Mouse (Mus musculus): Measurements from ENCODE around the gene Ptchd1. TPM values are rescaled to one million over a fixed set of nuclear protein-coding genes. Genes with fewer than 3 reads are reported as not detected.

Ptchd1 gene
- polyA plus RNA-seq, 1 experiment from 2014 or later, result 2.0 TPM

- peak overlapping the region; percentile 55 for H3K9ac ChIP-seq (ENCODE audit: low read length)
- peaks cover 2% of the 10 kb centered on the region; the same call in 1 of the 2 replicates for H3K4me1 ChIP-seq (ENCODE audit: control insufficient read depth, insufficient read depth, low read length)
- H3K4me2 ChIP-seq (ENCODE audit: low read depth, low read length), result peak overlapping the region; percentile 70
- peak; percentile 29; the same call in 1 of the 2 replicates for ATAC-seq (ENCODE audit: insufficient read depth, low FRiP score)
- no peaks in the 10 kb centered on the region for H3K36me3 ChIP-seq (ENCODE audit: control insufficient read depth, insufficient read depth, low read length)
- WGBS, result 9% methylated on average over 24 of the region's 24 CpGs
- no peak overlapping the region for H3K27ac ChIP-seq (ENCODE audit: low read length)
- peaks cover 15% of the 10 kb centered on the region; the same call in 1 of the 2 replicates for H3K27me3 ChIP-seq (ENCODE audit: control insufficient read depth, insufficient read depth, low read length)
- H3K9me3 ChIP-seq (replicated peaks; ENCODE audit: control insufficient read depth, low read length), result no peaks in the 10 kb centered on the region
- peak overlapping the region; percentile 51 for H3K4me3 ChIP-seq (replicated peaks; ENCODE audit: low read length)
These were observed 1.1 kb downstream of the Ptchd1 start for GRCm38 (mm10) chrX:155622527-155622926.

DNA sequence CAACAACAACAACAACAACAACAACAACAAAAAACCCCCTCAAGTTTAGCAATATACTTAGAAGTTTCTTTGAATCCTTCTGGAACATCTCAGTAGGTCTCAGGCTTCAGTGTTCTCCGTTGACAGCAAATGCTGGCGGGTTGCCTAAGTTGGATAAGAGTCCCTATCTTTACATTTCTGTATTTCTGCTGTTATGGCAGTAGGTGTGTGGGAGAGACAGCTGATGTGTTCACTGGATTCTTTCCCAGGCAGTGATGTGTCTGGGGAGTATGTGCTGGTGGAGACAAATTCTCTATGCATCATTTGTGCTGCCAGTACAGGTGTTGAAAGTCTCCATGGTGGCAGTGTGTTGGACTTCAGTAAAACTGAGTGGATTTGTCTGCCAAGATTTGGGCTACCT lies 22.4 kb downstream of the Ptchd1 start:
- no peak overlapping the region for H3K4me3 ChIP-seq (replicated peaks; ENCODE audit: low read length)
- H3K9ac ChIP-seq (ENCODE audit: low read length), result no peak overlapping the region
- no peaks in the 10 kb centered on the region for H3K9me3 ChIP-seq (replicated peaks; ENCODE audit: control insufficient read depth, low read length)
- H3K4me1 ChIP-seq (ENCODE audit: control insufficient read depth, insufficient read depth, low read length), result no peaks in the 10 kb centered on the region
- no peaks in the 10 kb centered on the region for H3K27me3 ChIP-seq (ENCODE audit: control insufficient read depth, insufficient read depth, low read length)
- no peaks in the 10 kb centered on the region for H3K36me3 ChIP-seq (ENCODE audit: control insufficient read depth, insufficient read depth, low read length)
- no peak overlapping the region for H3K4me2 ChIP-seq (ENCODE audit: low read depth, low read length)
- ATAC-seq (ENCODE audit: insufficient read depth, low FRiP score), result no peak
- H3K27ac ChIP-seq (ENCODE audit: low read length), result no peak overlapping the region
- 70% methylated on average over 2 of the region's 2 CpGs for WGBS

DNA sequence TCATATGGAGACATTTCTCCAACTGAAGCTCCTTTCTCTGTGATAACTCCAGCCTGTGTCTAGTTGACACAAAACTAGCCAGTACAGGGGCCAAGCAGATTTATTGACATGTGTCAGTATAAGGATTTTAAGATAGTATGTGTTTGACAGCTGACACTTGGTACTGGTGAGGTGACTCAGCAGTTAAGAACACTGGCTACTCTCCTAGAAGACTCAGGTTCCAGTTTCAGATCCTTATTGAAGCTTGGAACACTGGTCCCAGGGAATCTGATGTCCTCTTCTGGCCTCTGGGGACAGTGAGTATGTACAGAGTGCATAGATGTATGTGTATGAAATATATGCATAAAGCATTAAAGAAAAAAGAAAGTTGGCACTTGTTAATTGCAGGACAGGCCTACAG lies 27.2 kb downstream of the Ptchd1 start:
- H3K4me1 ChIP-seq (ENCODE audit: control insufficient read depth, insufficient read depth, low read length), result no peaks in the 10 kb centered on the region
- H3K4me2 ChIP-seq (ENCODE audit: low read depth, low read length), result no peak overlapping the region
- no peaks in the 10 kb centered on the region for H3K9me3 ChIP-seq (replicated peaks; ENCODE audit: control insufficient read depth, low read length)
- no peak overlapping the region for H3K9ac ChIP-seq (ENCODE audit: low read length)
- no peak overlapping the region for H3K4me3 ChIP-seq (replicated peaks; ENCODE audit: low read length)
- H3K27me3 ChIP-seq (ENCODE audit: control insufficient read depth, insufficient read depth, low read length), result no peaks in the 10 kb centered on the region
- no peak for ATAC-seq (ENCODE audit: insufficient read depth, low FRiP score)
- H3K27ac ChIP-seq (ENCODE audit: low read length), result no peak overlapping the region
- H3K36me3 ChIP-seq (ENCODE audit: control insufficient read depth, insufficient read depth, low read length), result no peaks in the 10 kb centered on the region

DNA sequence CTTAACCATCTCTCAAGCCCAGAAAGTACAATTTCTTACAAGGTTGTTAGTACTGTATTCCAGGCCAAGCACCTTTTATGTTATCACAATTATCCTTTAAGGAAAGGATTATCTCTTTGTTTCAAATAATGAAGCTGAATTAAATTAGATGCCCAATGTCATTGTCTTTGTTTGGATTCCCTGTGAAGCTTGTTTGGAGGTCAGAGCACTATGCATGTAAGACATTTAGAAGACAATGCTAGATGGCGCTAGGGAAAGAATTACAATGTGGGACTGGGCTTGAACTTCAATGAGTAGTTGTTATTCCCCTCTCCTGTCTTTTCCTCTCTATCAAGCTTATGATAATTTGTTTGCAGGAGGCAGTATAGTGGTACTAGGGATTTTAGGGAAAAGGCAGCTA lies 28.9 kb downstream of the Ptchd1 start:
- no peak overlapping the region for H3K27ac ChIP-seq (ENCODE audit: low read length)
- WGBS, result 59% methylated on average over 1 of the region's 1 CpGs
- no peak overlapping the region for H3K4me2 ChIP-seq (ENCODE audit: low read depth, low read length)
- no peak overlapping the region for H3K9ac ChIP-seq (ENCODE audit: low read length)
- ATAC-seq (ENCODE audit: insufficient read depth, low FRiP score), result no peak
- H3K4me1 ChIP-seq (ENCODE audit: control insufficient read depth, insufficient read depth, low read length), result no peaks in the 10 kb centered on the region
- H3K27me3 ChIP-seq (ENCODE audit: control insufficient read depth, insufficient read depth, low read length), result no peaks in the 10 kb centered on the region
- H3K36me3 ChIP-seq (ENCODE audit: control insufficient read depth, insufficient read depth, low read length), result no peaks in the 10 kb centered on the region
- no peak overlapping the region for H3K4me3 ChIP-seq (replicated peaks; ENCODE audit: low read length)
- H3K9me3 ChIP-seq (replicated peaks; ENCODE audit: control insufficient read depth, low read length), result no peaks in the 10 kb centered on the region

- Histone ChIP-seq H3K4me1 (ENCODE audit: control insufficient read depth, insufficient read depth, low read length) (no peaks in the 10 kb centered on the region), H3K4me2 (ENCODE audit: low read depth, low read length) (no peak overlapping the region), H3K36me3 (ENCODE audit: control insufficient read depth, insufficient read depth, low read length) (no peaks in the 10 kb centered on the region), H3K9me3 (replicated peaks; ENCODE audit: control insufficient read depth, low read length) (no peaks in the 10 kb centered on the region), H3K4me3 (replicated peaks; ENCODE audit: low read length) (no peak overlapping the region), H3K9ac (ENCODE audit: low read length) (no peak overlapping the region), H3K27me3 (ENCODE audit: control insufficient read depth, insufficient read depth, low read length) (no peaks in the 10 kb centered on the region), H3K27ac (ENCODE audit: low read length) (no peak overlapping the region)
- ATAC-seq (ENCODE audit: insufficient read depth, low FRiP score), result no peak
- 56% methylated on average over 2 of the region's 2 CpGs for WGBS
These were observed 31.1 kb downstream of the Ptchd1 start for GRCm38 (mm10) chrX:155592467-155592866.

DNA sequence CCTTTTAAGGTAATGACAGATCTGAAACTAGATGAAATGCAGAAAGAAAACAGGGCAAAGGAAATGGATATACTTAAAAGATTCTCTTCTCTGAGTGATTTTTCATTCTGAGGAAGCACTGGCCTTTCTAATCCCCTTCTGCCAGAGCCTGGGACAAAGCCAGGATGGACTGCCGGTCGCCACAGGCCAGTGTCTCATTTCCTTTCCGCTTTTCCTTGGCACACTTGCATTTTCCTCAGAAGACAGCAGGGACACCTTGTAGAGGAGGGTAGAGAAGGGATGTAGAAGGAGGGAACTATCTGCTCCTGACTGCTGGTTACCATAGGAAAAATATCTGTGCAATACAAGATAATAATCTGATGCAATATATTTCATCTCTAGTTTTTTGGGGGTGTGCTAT lies 32.1 kb downstream of the Ptchd1 start:
- Histone ChIP-seq H3K4me3 (replicated peaks; ENCODE audit: low read length) (no peak overlapping the region), H3K9me3 (replicated peaks; ENCODE audit: control insufficient read depth, low read length) (no peaks in the 10 kb centered on the region), H3K27me3 (ENCODE audit: control insufficient read depth, insufficient read depth, low read length) (no peaks in the 10 kb centered on the region), H3K4me2 (ENCODE audit: low read depth, low read length) (no peak overlapping the region), H3K36me3 (ENCODE audit: control insufficient read depth, insufficient read depth, low read length) (no peaks in the 10 kb centered on the region), H3K9ac (ENCODE audit: low read length) (no peak overlapping the region), H3K4me1 (ENCODE audit: control insufficient read depth, insufficient read depth, low read length) (no peaks in the 10 kb centered on the region), H3K27ac (ENCODE audit: low read length) (no peak overlapping the region)
- 81% methylated on average over 3 of the region's 3 CpGs for WGBS
- ATAC-seq (ENCODE audit: insufficient read depth, low FRiP score), result no peak

- WGBS, result 59% methylated on average over 2 of the region's 2 CpGs
These were observed 39.0 kb downstream of the Ptchd1 start for GRCm38 (mm10) chrX:155584586-155584985.

DNA sequence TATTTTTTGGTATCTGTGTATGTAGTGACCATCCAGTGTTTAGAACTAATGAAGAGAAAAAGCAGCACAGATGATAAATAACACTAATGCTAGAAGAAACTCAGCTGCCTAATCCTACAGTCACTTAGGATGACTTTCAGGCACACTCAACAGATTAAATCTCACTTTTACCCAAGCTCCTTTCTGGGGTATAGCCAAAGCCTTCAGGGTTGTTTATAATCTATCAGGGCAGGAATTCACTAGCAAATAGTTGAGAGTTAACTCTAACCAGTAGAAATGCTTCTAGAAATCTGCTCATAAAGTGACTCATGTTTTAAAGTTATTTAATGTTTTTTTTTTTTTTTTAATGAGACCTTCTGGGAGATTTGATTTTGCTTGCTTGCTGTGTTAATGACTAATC lies 43.8 kb downstream of the Ptchd1 start:
- H3K4me2 ChIP-seq (ENCODE audit: low read depth, low read length), result no peak overlapping the region
- no peak overlapping the region for H3K27ac ChIP-seq (ENCODE audit: low read length)
- H3K4me3 ChIP-seq (replicated peaks; ENCODE audit: low read length), result no peak overlapping the region
- no peaks in the 10 kb centered on the region for H3K9me3 ChIP-seq (replicated peaks; ENCODE audit: control insufficient read depth, low read length)
- no peak overlapping the region for H3K9ac ChIP-seq (ENCODE audit: low read length)
- no peaks in the 10 kb centered on the region for H3K27me3 ChIP-seq (ENCODE audit: control insufficient read depth, insufficient read depth, low read length)
- peak; percentile 50; the same call in 1 of the 2 replicates for ATAC-seq (ENCODE audit: insufficient read depth, low FRiP score)
- H3K36me3 ChIP-seq (ENCODE audit: control insufficient read depth, insufficient read depth, low read length), result no peaks in the 10 kb centered on the region
- no peaks in the 10 kb centered on the region for H3K4me1 ChIP-seq (ENCODE audit: control insufficient read depth, insufficient read depth, low read length)

More at GRCm38 (mm10) chrX:155584586-155584985, 39.0 kb downstream of the Ptchd1 start:
- Histone ChIP-seq H3K4me1 (ENCODE audit: control insufficient read depth, insufficient read depth, low read length) (no peaks in the 10 kb centered on the region), H3K27ac (ENCODE audit: low read length) (no peak overlapping the region), H3K9ac (ENCODE audit: low read length) (no peak overlapping the region), H3K36me3 (ENCODE audit: control insufficient read depth, insufficient read depth, low read length) (no peaks in the 10 kb centered on the region), H3K4me3 (replicated peaks; ENCODE audit: low read length) (no peak overlapping the region), H3K9me3 (replicated peaks; ENCODE audit: control insufficient read depth, low read length) (no peaks in the 10 kb centered on the region), H3K4me2 (ENCODE audit: low read depth, low read length) (no peak overlapping the region), H3K27me3 (ENCODE audit: control insufficient read depth, insufficient read depth, low read length) (no peaks in the 10 kb centered on the region)
- ATAC-seq (ENCODE audit: insufficient read depth, low FRiP score), result no peak

- no peak for ATAC-seq (ENCODE audit: insufficient read depth, low FRiP score)
- H3K9me3 ChIP-seq (replicated peaks; ENCODE audit: control insufficient read depth, low read length), result no peaks in the 10 kb centered on the region
- no peaks in the 10 kb centered on the region for H3K4me1 ChIP-seq (ENCODE audit: control insufficient read depth, insufficient read depth, low read length)
- no peak overlapping the region for H3K27ac ChIP-seq (ENCODE audit: low read length)
- H3K27me3 ChIP-seq (ENCODE audit: control insufficient read depth, insufficient read depth, low read length), result no peaks in the 10 kb centered on the region
- no peaks in the 10 kb centered on the region for H3K36me3 ChIP-seq (ENCODE audit: control insufficient read depth, insufficient read depth, low read length)
- no peak overlapping the region for H3K4me3 ChIP-seq (replicated peaks; ENCODE audit: low read length)
- no peak overlapping the region for H3K9ac ChIP-seq (ENCODE audit: low read length)
- no peak overlapping the region for H3K4me2 ChIP-seq (ENCODE audit: low read depth, low read length)
These were observed 51.2 kb downstream of the Ptchd1 start for GRCm38 (mm10) chrX:155572396-155572795.

DNA sequence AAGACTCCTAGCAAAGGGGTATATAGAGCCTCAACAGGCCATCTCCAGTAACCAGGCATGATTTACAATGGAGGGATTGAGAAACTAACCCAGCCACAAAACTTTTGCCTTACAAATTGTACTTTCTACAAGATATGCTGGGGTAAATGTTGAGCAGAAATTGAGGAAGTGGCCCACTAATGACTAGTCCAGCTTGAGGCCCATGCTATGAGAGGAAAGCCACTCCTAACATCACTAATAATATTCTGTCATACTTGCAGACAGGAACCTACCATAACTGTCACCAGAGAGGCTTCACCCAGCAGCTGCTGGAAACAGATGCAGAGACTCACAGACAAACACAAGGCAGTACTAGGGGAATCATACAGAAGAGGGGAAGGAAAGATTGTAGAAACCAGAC lies 79.8 kb downstream of the Ptchd1 start:
- H3K4me2 ChIP-seq (ENCODE audit: low read depth, low read length), result no peak overlapping the region
- ATAC-seq (ENCODE audit: insufficient read depth, low FRiP score), result no peak
- no peaks in the 10 kb centered on the region for H3K9me3 ChIP-seq (replicated peaks; ENCODE audit: control insufficient read depth, low read length)
- no peak overlapping the region for H3K4me3 ChIP-seq (replicated peaks; ENCODE audit: low read length)
- no peak overlapping the region for H3K9ac ChIP-seq (ENCODE audit: low read length)
- no peaks in the 10 kb centered on the region for H3K27me3 ChIP-seq (ENCODE audit: control insufficient read depth, insufficient read depth, low read length)
- H3K36me3 ChIP-seq (ENCODE audit: control insufficient read depth, insufficient read depth, low read length), result no peaks in the 10 kb centered on the region
- no peak overlapping the region for H3K27ac ChIP-seq (ENCODE audit: low read length)
- H3K4me1 ChIP-seq (ENCODE audit: control insufficient read depth, insufficient read depth, low read length), result no peaks in the 10 kb centered on the region
